Mouse (Mus musculus): ENCODE results near the gene Uxt. TPM values are rescaled to one million over a fixed set of nuclear protein-coding genes. Genes with fewer than 3 reads are reported as not detected.

Uxt gene
- total and polyA plus RNA-seq, 2 experiments: 17.5 to 32.5 TPM

DNA sequence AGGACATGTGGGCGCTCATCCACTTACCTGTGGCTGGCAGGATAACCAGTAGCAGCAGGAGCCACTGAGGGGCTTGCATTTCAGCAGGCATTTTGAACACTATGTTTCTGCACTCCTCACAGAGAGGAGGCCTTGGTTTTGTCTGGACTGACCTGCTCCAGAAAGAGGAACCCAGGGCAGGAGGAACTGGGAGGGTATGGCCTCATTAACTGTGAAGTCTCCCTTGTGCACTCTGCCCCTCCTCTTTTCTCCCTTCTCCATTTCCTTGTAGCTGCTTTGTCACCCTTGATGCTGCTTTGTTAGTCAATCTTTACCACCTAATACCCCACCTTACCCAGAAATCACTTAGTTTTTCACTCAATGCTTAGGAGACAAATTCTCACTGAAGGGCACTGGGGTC lies 30.5 kb downstream of the Uxt start, which contains the start of gene Cfp:
Gene Cfp (minus strand): TSS at position 192 of the 400 bp plus-strand sequence.
- no peak within 1 kb of the TSS for H3K9ac ChIP-seq (ENCODE audit: low read depth, low read length)
- WGBS: 94% methylated on average over 1 of the region's 1 CpGs
- DNase-seq (ENCODE audit: extremely low read depth, low read depth, low spot score): peak; percentile 21
- TF ChIP-seq CTCF (IDR thresholded peaks at IDR 0.05; ENCODE audit: low read depth, low read length) (no peak), POLR2A (IDR thresholded peaks at IDR 0.05; ENCODE audit: extremely low read depth, insufficient read depth, low read length) (no peak)
- no peak within 1 kb of the TSS; the same call in 1 of the 2 replicates for H3K4me3 ChIP-seq (ENCODE audit: insufficient read depth, low read depth, low read length)
- H3K36me3 ChIP-seq (ENCODE audit: control insufficient read depth, insufficient read depth, low read length): peaks cover 2% of the 10 kb centered on the region; the same call in 1 of the 2 replicates
- H3K79me2 ChIP-seq (ENCODE audit: control insufficient read depth, insufficient read depth, low read length): no peaks in the 10 kb centered on the region
- no peaks in the 10 kb centered on the region for H3K4me1 ChIP-seq (ENCODE audit: control insufficient read depth, insufficient read depth, low read length)
- no peaks in the 10 kb centered on the region for H3K27me3 ChIP-seq (ENCODE audit: control insufficient read depth, insufficient read depth, low read length)
- H3K27ac ChIP-seq (replicated peaks; ENCODE audit: insufficient read depth, low read depth, low read length): no peak within 1 kb of the TSS

DNA sequence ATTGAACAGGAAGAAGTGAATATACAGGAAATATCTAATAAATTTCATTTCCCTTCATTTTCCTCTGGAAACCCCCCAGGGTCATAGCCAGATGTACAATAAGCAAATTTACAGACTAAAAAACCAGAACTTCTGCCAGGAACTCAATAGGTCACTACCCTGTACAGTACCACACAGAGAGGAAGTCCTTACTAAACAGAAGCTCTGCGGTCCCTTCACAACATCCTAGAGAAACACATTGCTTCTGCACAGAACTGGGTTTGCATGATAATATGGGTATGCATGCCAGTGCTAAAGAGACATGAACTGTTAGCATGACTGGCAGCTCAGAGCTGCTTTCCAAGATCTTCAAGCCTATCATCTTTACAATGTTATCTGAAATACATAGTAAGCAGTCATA lies 32.0 kb downstream of the Uxt start:
- Histone ChIP-seq H3K4me3 (ENCODE audit: insufficient read depth, low read depth, low read length) (no peak overlapping the region), H3K79me2 (ENCODE audit: control insufficient read depth, insufficient read depth, low read length) (no peaks in the 10 kb centered on the region), H3K27ac (replicated peaks; ENCODE audit: insufficient read depth, low read depth, low read length) (no peak overlapping the region), H3K9ac (ENCODE audit: low read depth, low read length) (no peak overlapping the region), H3K4me1 (ENCODE audit: control insufficient read depth, insufficient read depth, low read length) (no peaks in the 10 kb centered on the region), H3K27me3 (ENCODE audit: control insufficient read depth, insufficient read depth, low read length) (no peaks in the 10 kb centered on the region), H3K36me3 (ENCODE audit: control insufficient read depth, insufficient read depth, low read length) (peaks cover 2% of the 10 kb centered on the region; the same call in 1 of the 2 replicates)
- peak; percentile 20 for DNase-seq (ENCODE audit: extremely low read depth, low read depth, low spot score)
- 79% methylated on average over 1 of the region's 1 CpGs for WGBS
- no peak for TF ChIP-seq CTCF (IDR thresholded peaks at IDR 0.05; ENCODE audit: low read depth, low read length)
- TF ChIP-seq POLR2A (IDR thresholded peaks at IDR 0.05; ENCODE audit: extremely low read depth, insufficient read depth, low read length): no peak

DNA sequence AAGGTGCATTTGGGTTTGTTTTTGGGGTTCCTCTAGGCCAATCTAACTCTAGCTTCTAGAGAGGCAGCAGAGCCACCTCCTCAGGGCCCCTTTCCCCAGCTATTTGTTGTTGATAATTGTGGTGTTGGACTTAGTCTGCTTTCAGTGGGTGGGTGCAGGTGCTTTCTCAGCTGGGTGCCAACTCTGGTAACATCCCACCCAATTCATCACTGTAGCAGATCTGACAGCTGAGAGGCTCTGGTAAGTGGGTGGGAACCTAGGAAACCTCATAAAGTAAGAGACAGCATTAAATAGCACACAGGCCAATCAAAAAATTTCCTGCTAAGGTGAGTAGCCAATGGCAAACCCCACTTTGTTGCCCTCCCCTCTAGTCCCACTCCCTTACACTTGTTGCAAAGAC lies 36.8 kb downstream of the Uxt start:
- no peak overlapping the region for H3K4me3 ChIP-seq (ENCODE audit: insufficient read depth, low read depth, low read length)
- H3K36me3 ChIP-seq (ENCODE audit: control insufficient read depth, insufficient read depth, low read length): peaks cover 2% of the 10 kb centered on the region; the same call in 1 of the 2 replicates
- no peaks in the 10 kb centered on the region for H3K4me1 ChIP-seq (ENCODE audit: control insufficient read depth, insufficient read depth, low read length)
- no peaks in the 10 kb centered on the region for H3K27me3 ChIP-seq (ENCODE audit: control insufficient read depth, insufficient read depth, low read length)
- no peak overlapping the region for H3K27ac ChIP-seq (replicated peaks; ENCODE audit: insufficient read depth, low read depth, low read length)
- H3K9ac ChIP-seq (ENCODE audit: low read depth, low read length): no peak overlapping the region
- no peaks in the 10 kb centered on the region for H3K79me2 ChIP-seq (ENCODE audit: control insufficient read depth, insufficient read depth, low read length)
- DNase-seq (ENCODE audit: extremely low read depth, low read depth, low spot score): no peak
- TF ChIP-seq POLR2A (IDR thresholded peaks at IDR 0.05; ENCODE audit: extremely low read depth, insufficient read depth, low read length): no peak
- no peak for TF ChIP-seq CTCF (IDR thresholded peaks at IDR 0.05; ENCODE audit: low read depth, low read length)

DNA sequence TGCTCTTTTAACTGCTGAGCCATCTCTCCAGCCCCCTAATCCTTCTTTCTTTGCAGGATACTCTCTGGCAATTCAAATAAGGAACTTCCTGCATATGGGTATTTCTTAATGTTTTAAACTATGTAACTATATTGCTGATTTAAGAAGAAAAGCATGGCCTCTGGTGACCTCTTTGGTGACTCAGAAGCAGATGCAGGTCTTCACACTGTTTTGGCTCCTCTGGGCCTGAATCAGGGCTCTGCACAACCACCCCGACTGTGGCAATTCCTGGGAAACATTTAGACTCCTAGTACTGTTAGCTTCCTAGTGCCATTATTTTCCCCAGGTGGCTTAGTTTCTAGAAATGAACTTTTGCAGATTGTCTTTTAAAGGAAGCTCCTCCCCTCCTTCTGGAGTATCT lies 38.3 kb downstream of the Uxt start:
- TF ChIP-seq POLR2A (IDR thresholded peaks at IDR 0.05; ENCODE audit: extremely low read depth, insufficient read depth, low read length): no peak
- TF ChIP-seq CTCF (IDR thresholded peaks at IDR 0.05; ENCODE audit: low read depth, low read length): no peak
- no peaks in the 10 kb centered on the region for H3K79me2 ChIP-seq (ENCODE audit: control insufficient read depth, insufficient read depth, low read length)
- H3K36me3 ChIP-seq (ENCODE audit: control insufficient read depth, insufficient read depth, low read length): peaks cover 2% of the 10 kb centered on the region; the same call in 1 of the 2 replicates
- H3K4me3 ChIP-seq (ENCODE audit: insufficient read depth, low read depth, low read length): no peak overlapping the region
- 68% methylated on average over 1 of the region's 1 CpGs for WGBS
- no peaks in the 10 kb centered on the region for H3K4me1 ChIP-seq (ENCODE audit: control insufficient read depth, insufficient read depth, low read length)
- peak; percentile 18 for DNase-seq (ENCODE audit: extremely low read depth, low read depth, low spot score)
- H3K27ac ChIP-seq (replicated peaks; ENCODE audit: insufficient read depth, low read depth, low read length): no peak overlapping the region
- H3K9ac ChIP-seq (ENCODE audit: low read depth, low read length): no peak overlapping the region
- no peaks in the 10 kb centered on the region for H3K27me3 ChIP-seq (ENCODE audit: control insufficient read depth, insufficient read depth, low read length)

DNA sequence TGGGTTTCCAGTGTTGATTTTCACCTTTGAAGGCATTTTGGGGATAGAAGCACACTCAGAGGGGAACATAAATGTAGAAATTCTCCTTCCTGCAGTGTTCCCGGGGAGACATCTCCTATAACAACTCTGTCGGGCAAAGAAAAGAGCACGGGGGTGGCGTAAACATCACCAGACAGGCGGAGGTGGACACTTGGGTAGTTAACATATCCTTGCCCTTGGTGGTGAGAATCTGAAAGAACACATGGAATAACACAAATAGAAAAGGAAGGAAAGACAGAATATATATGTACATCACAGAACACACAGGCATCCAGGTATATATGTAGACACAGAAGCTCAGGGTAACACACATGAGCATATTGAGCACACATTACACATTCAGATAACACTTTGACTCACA lies 40.5 kb downstream of the Uxt start:
- Histone ChIP-seq H3K9ac (ENCODE audit: low read depth, low read length) (no peak overlapping the region), H3K27ac (replicated peaks; ENCODE audit: insufficient read depth, low read depth, low read length) (no peak overlapping the region), H3K4me1 (ENCODE audit: control insufficient read depth, insufficient read depth, low read length) (no peaks in the 10 kb centered on the region), H3K4me3 (ENCODE audit: insufficient read depth, low read depth, low read length) (no peak overlapping the region), H3K27me3 (ENCODE audit: control insufficient read depth, insufficient read depth, low read length) (no peaks in the 10 kb centered on the region), H3K36me3 (ENCODE audit: control insufficient read depth, insufficient read depth, low read length) (no peaks in the 10 kb centered on the region), H3K79me2 (ENCODE audit: control insufficient read depth, insufficient read depth, low read length) (no peaks in the 10 kb centered on the region)
- WGBS: 34% methylated on average over 5 of the region's 5 CpGs
- TF ChIP-seq POLR2A (IDR thresholded peaks at IDR 0.05; ENCODE audit: extremely low read depth, insufficient read depth, low read length): no peak
- no peak for TF ChIP-seq CTCF (IDR thresholded peaks at IDR 0.05; ENCODE audit: low read depth, low read length)
- DNase-seq (ENCODE audit: extremely low read depth, low read depth, low spot score): no peak

DNA sequence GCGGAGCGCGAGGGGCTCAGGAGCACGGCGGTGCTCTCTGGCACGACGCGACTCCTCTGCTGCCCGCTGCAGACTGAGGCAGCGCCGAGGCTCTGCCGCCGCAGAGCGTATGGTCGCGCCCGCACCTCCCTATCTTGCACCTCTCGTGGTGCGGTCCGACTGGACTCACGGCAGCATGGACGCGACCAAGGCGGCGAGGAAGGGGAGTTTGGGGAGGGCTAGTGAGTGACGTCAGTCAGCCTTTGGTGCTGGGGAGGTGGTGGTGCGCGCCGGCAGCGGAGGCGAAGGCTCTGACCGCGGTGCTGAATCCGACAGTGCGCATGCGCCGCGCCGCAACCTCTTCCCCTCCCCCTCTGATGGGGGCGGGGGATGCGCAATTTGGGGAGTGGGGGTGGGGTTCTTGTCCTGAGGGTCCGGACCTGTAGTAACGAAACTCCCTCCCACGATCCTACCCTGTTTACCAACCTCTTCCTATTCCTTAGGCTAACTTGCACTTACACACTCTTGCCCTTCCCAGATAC lies 40.9 kb downstream of the Uxt start, which contains the start of gene Syn1:
Gene Syn1 (minus strand): TSS at position 161 of the 521 bp plus-strand sequence.
- Histone ChIP-seq H3K4me3 (ENCODE audit: insufficient read depth, low read depth, low read length) (peak within 1 kb of the TSS; percentile 59; the same call in 1 of the 2 replicates), H3K36me3 (ENCODE audit: control insufficient read depth, insufficient read depth, low read length) (no peaks in the 10 kb centered on the region), H3K4me1 (ENCODE audit: control insufficient read depth, insufficient read depth, low read length) (no peaks in the 10 kb centered on the region), H3K9ac (ENCODE audit: low read depth, low read length) (peak within 1 kb of the TSS; percentile 53), H3K27me3 (ENCODE audit: control insufficient read depth, insufficient read depth, low read length) (no peaks in the 10 kb centered on the region), H3K27ac (replicated peaks; ENCODE audit: insufficient read depth, low read depth, low read length) (no peak within 1 kb of the TSS), H3K79me2 (ENCODE audit: control insufficient read depth, insufficient read depth, low read length) (no peaks in the 10 kb centered on the region)
- DNase-seq (ENCODE audit: extremely low read depth, low read depth, low spot score): peak; percentile 69
- WGBS: under 1% methylated on average over 33 of the region's 44 CpGs
- TF ChIP-seq POLR2A (IDR thresholded peaks at IDR 0.05; ENCODE audit: extremely low read depth, insufficient read depth, low read length): no peak
- TF ChIP-seq CTCF (IDR thresholded peaks at IDR 0.05; ENCODE audit: low read depth, low read length): no peak

Measured in liver, adult 2 months (tissue).